Mouse (Mus musculus) effector memory CD4-positive, alpha-beta T cell, adult 5 months (primary cell): ENCODE results near the gene Zfp867. TPM values are rescaled to one million over a fixed set of nuclear protein-coding genes. Genes with fewer than 3 reads are reported as not detected.

ENCODE experiments used
- polyA plus RNA-seq: library from polyadenylated mRNA; unstranded; fragments of 100-300 nt; shearing (Covaris generic); gene quantifications from one replicate; pipeline ENCODE4 v1.2.1, GENCODE M21; 2017

Zfp867 gene
- polyA plus RNA-seq, result 1.7 TPM

GRCm38 (mm10) chr11:59472326-59472677 is at the start of gene Zfp867:
Gene Zfp867 (minus strand): TSS chr11:59472474.

GRCm38 (mm10) chr11:59451086-59451485 is 21.2 kb downstream of the Zfp867 start, which contains the start of gene Snap47:
Gene Snap47 (minus strand): TSS chr11:59451186.

DNA sequence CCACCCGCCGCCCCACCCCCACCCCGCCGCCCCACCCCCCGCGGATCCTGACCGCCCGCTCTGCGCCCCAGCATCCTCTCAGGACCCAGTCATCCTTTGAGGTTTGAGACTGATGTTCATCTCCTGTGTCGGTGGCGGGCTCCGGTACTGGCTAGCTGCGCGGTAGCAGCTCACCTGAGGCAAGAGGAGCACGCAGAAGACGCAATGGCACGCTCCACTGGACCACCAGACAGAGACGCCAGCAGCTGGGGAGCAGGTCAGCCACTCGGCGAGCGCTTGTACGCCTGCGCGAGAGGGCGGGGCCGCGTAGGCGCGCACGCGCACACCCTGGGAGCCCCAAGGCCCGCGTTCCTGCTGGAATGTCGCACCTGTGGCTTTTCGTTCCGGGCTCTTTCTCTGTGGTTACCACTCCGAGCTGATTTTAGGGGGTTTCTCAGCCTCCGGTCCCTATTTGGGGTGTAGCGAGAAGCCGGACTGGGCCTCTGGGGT is 22.5 kb downstream of the Zfp867 start, which contains the start of gene Jmjd4:
Gene Jmjd4 (plus strand): TSS at position 305 of the 489 bp plus-strand sequence.

Other genes with a start within 250 kb of the Zfp867 start
- gene Arf1, start 244.2 kb downstream of the Zfp867 start, polyA plus RNA-seq, result 584 TPM
- not detected for gene Wnt3a, start 181.7 kb downstream of the Zfp867 start, polyA plus RNA-seq
- not detected for gene Wnt9a, start 165.5 kb downstream of the Zfp867 start, polyA plus RNA-seq
- gene Prss38, start 96.8 kb downstream of the Zfp867 start, polyA plus RNA-seq, result not detected
- gene Jmjd4, start 22.4 kb downstream of the Zfp867 start, polyA plus RNA-seq, result 7.3 TPM
- 27.7 TPM for gene Snap47, start 21.3 kb downstream of the Zfp867 start, polyA plus RNA-seq
- gene Zkscan17, start 54.3 kb upstream of the Zfp867 start, polyA plus RNA-seq, result 17.6 TPM
- not detected for gene Nlrp3, start 69.1 kb upstream of the Zfp867 start, polyA plus RNA-seq
- gene Olfr222, start 103.8 kb upstream of the Zfp867 start, polyA plus RNA-seq, result not detected
- gene Olfr223, start 120.8 kb upstream of the Zfp867 start, polyA plus RNA-seq, result not detected
- gene Mprip, start 188.8 kb upstream of the Zfp867 start, polyA plus RNA-seq, result 95.0 TPM